Comparison of ENCODE assay signal across 8 mouse cellular contexts in the genomic region with DNA sequence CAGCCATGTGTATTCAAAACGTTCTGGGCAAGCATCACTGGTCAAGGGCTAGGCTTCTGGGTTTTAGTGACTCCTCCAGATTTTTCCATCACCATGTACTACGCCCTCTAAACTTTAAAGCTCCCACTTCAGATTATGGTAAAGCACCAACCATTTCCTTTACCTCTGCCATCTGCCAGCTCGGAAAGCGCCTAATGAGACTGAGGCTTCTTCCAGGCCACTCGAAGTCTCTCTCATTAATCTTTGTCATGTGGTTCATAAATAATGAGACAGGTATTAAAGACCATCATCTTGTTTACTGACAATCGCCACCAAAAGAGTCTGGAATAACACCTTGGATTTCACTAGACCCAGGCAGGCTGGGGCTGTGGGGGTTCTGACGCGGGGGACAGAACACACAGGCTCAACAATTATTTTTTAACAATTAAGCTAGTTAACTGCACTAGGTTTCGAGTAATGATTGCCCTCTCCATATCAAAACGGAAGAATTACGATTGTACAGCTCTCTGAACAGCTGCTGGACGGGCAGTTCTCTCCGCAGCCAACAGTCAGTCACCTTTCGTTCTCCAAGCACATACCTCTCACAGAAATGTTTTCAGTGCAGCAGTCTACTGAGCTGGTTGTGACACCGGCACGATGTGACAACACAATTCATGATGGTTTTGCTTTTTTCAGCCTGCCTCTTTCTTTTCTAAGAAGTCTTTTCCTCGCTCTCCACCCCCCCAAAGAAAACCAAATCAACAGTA.
DNase-seq lines count a peak whose midpoint lies in the region; ATAC-seq lines count a peak whose summit lies in the region.

No protein-coding gene starts in this region.

- WGBS in forebrain, embryonic 13.5 days: 41% methylated on average over 17 of the region's 17 CpGs
- 18% methylated on average over 17 of the region's 17 CpGs for WGBS in kidney, embryonic 16.5 days
- WGBS in midbrain, embryonic 11.5 days: 70% methylated on average over 17 of the region's 17 CpGs

- H3K4me2 ChIP-seq in forebrain, embryonic 13.5 days: peak overlapping the region; percentile 62
- peak overlapping the region; percentile 68 for H3K4me2 ChIP-seq in kidney, embryonic 16.5 days (replicated peaks; ENCODE audit: low read depth, low read length)
- peak overlapping the region; percentile 37 for H3K4me2 ChIP-seq in midbrain, embryonic 11.5 days

- H3K4me3 ChIP-seq in forebrain, embryonic 13.5 days: peak overlapping the region; percentile 38
- peak overlapping the region; percentile 62 for H3K4me3 ChIP-seq in kidney, embryonic 16.5 days (ENCODE audit: low read length)
- peak overlapping the region; percentile 33 for H3K4me3 ChIP-seq in midbrain, embryonic 11.5 days (ENCODE audit: low read depth, low read length)

- peak overlapping the region; percentile 74 for H3K27ac ChIP-seq in forebrain, embryonic 13.5 days
- H3K27ac ChIP-seq in kidney, embryonic 16.5 days (ENCODE audit: low read length): peak overlapping the region; percentile 93
- no peak overlapping the region for H3K27ac ChIP-seq in midbrain, embryonic 11.5 days (ENCODE audit: low read depth, low read length)

- peaks cover 20% of the 10 kb centered on the region for H3K4me1 ChIP-seq in forebrain, embryonic 13.5 days
- H3K4me1 ChIP-seq in kidney, embryonic 16.5 days (ENCODE audit: insufficient read depth, low read length): peaks cover 27% of the 10 kb centered on the region
- 0 out of 2 replicates have a peak, but pooled peaks cover 3% of the 10 kb centered on the region for H3K4me1 ChIP-seq in midbrain, embryonic 11.5 days (ENCODE audit: control insufficient read depth, insufficient read depth, low read length)

- H3K36me3 ChIP-seq in forebrain, embryonic 13.5 days (ENCODE audit: poor library complexity, severe bottlenecking): no peaks in the 10 kb centered on the region
- H3K36me3 ChIP-seq in kidney, embryonic 16.5 days (ENCODE audit: insufficient read depth, low read length): no peaks in the 10 kb centered on the region
- no peaks in the 10 kb centered on the region for H3K36me3 ChIP-seq in midbrain, embryonic 11.5 days (ENCODE audit: control insufficient read depth, insufficient read depth, low read length)

- no peaks in the 10 kb centered on the region for H3K9me3 ChIP-seq in forebrain, embryonic 13.5 days (replicated peaks)
- H3K9me3 ChIP-seq in kidney, embryonic 16.5 days (ENCODE audit: low read length): no peaks in the 10 kb centered on the region
- no peaks in the 10 kb centered on the region for H3K9me3 ChIP-seq in midbrain, embryonic 11.5 days (ENCODE audit: control insufficient read depth, low read length)

- H3K27me3 ChIP-seq in forebrain, embryonic 13.5 days: no peaks in the 10 kb centered on the region
- H3K27me3 ChIP-seq in kidney, embryonic 16.5 days (ENCODE audit: insufficient read depth, low read length): no peaks in the 10 kb centered on the region
- H3K27me3 ChIP-seq in midbrain, embryonic 11.5 days (ENCODE audit: control insufficient read depth, insufficient read depth, low read length): no peaks in the 10 kb centered on the region

- peak; percentile 19 for DNase-seq in cerebellum, adult 11-12 months
- no peak for DNase-seq in cerebellum, adult 9-10 months
- DNase-seq in Muller cell, postnatal 12 days (ENCODE audit: inconsistent ontology term): peak; percentile 16
- DNase-seq in midbrain, embryonic 11.5 days (ENCODE audit: low spot score, missing footprints): no peak
- DNase-seq in right cerebral cortex, postnatal 36 days (ENCODE audit: low spot score in 2 of 2): no peak
- DNase-seq in right cerebral cortex, postnatal 10 days (ENCODE audit: low spot score in 2 of 2): no peak

- H3K9ac ChIP-seq in forebrain, embryonic 13.5 days: peak overlapping the region; percentile 64
- H3K9ac ChIP-seq in kidney, embryonic 16.5 days (replicated peaks; ENCODE audit: low read length): peak overlapping the region; percentile 69
- H3K9ac ChIP-seq in midbrain, embryonic 11.5 days (ENCODE audit: low read length): peak overlapping the region; percentile 37; the same call in 1 of the 2 replicates

- peak; percentile 63 for ATAC-seq in forebrain, embryonic 13.5 days
- ATAC-seq in kidney, embryonic 16.5 days (ENCODE audit: low FRiP score, low TSS enrichment): peak; percentile 67; the same call in 1 of the 2 replicates
- ATAC-seq in midbrain, embryonic 11.5 days (ENCODE audit: low FRiP score): no peak

Comparison
In these comparisons a context has a peak if more than half of its experiments do, and no peak if none do; other contexts are left out.
1. DNase-seq: peak in cerebellum, adult 11-12 months (single experiment) and Muller cell, postnatal 12 days (single experiment); none in cerebellum, adult 9-10 months (single experiment), midbrain, embryonic 11.5 days (single experiment), right cerebral cortex, postnatal 36 days (0 of 2) and right cerebral cortex, postnatal 10 days (0 of 2).
2. Peak in every context shown above with its lines, with median percentiles within 50 percentile points of each other: H3K4me2 ChIP-seq, H3K4me3 ChIP-seq and H3K9ac ChIP-seq.